Mouse (Mus musculus): ENCODE data around the gene Palld. TPM values are rescaled to one million over a fixed set of nuclear protein-coding genes. Genes with fewer than 3 reads are reported as not detected.

Gene Palld
- polyA plus RNA-seq, 1 experiment from 2014 or later = 83.1 TPM

GRCm38 (mm10) chr8:61470213-61470612, 432.3 kb downstream of the Palld start:
- no peaks in the 10 kb centered on the region for H3K9me3 ChIP-seq (replicated peaks; ENCODE audit: control insufficient read depth, low read length)
- 86% methylated on average over 4 of the region's 4 CpGs for WGBS
- H3K27ac ChIP-seq (ENCODE audit: low read length) = no peak overlapping the region
- no peak overlapping the region for H3K4me3 ChIP-seq (replicated peaks; ENCODE audit: low read length)
- H3K4me2 ChIP-seq (ENCODE audit: low read depth, low read length) = no peak overlapping the region
- no peak overlapping the region for H3K9ac ChIP-seq (ENCODE audit: low read length)
- H3K4me1 ChIP-seq (ENCODE audit: control insufficient read depth, insufficient read depth, low read length) = peaks cover 3% of the 10 kb centered on the region; the same call in 1 of the 2 replicates
- ATAC-seq (ENCODE audit: insufficient read depth, low FRiP score) = no peak
- no peaks in the 10 kb centered on the region for H3K27me3 ChIP-seq (ENCODE audit: control insufficient read depth, insufficient read depth, low read length)
- no peaks in the 10 kb centered on the region for H3K36me3 ChIP-seq (ENCODE audit: control insufficient read depth, insufficient read depth, low read length)

DNA sequence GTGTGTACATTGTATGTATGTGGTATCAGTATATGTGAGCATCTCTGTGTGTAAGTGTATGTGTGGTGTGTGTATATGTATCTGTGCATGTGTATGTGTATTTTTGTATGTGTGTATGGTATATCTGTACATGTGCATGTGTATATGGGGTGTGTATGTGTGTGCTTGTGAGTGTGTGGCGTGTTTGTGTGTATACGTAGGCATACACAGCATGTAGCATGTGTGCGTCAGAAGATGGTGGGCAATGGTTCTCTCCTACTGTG, 435.0 kb downstream of the Palld start:
- Histone ChIP-seq H3K4me3 (replicated peaks; ENCODE audit: low read length) (no peak overlapping the region), H3K4me1 (ENCODE audit: control insufficient read depth, insufficient read depth, low read length) (peaks cover 3% of the 10 kb centered on the region; the same call in 1 of the 2 replicates), H3K27ac (ENCODE audit: low read length) (no peak overlapping the region), H3K27me3 (ENCODE audit: control insufficient read depth, insufficient read depth, low read length) (no peaks in the 10 kb centered on the region), H3K4me2 (ENCODE audit: low read depth, low read length) (no peak overlapping the region), H3K9me3 (replicated peaks; ENCODE audit: control insufficient read depth, low read length) (no peaks in the 10 kb centered on the region), H3K9ac (ENCODE audit: low read length) (no peak overlapping the region), H3K36me3 (ENCODE audit: control insufficient read depth, insufficient read depth, low read length) (no peaks in the 10 kb centered on the region)
- no peak for ATAC-seq (ENCODE audit: insufficient read depth, low FRiP score)
- WGBS = 94% methylated on average over 3 of the region's 3 CpGs

DNA sequence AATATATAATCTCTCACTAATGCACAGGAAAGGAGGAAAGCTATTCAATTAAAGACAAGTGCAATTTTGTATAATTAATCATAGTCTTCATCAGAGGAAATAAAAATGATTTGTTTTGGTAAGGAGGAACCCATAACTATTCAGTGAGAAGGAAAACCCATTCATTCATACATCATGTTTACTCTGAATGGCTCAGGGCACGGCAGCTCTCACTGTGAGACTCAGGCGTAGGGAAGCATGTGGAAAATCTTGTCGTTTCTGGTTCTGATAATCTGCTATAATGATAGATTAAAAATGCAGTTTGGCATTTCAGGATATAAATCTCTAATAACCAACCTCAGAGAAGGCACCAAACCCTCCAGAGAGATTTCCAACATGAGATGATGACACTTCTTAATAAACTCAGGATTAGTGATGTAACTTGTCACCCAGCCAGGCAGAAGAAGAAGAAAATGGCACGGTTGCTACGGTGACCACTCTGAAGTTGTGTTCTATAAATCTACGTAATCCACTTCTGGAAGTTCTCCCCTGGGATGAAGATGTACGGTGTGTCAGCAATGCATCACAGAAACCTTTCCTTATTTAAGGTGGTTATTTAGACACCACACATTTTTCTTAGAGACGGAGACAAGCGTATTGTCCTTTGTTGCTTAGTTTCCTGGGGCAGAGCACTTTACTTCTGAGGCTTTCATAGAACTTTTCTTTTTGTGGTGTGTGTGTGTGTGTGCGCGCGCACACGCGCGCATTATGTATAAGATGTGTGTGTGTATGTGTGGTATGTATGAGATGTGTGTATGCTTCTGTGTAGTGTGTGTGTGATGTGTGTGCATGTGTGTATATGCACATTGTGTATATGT, 435.6 kb downstream of the Palld start:
- no peaks in the 10 kb centered on the region for H3K36me3 ChIP-seq (ENCODE audit: control insufficient read depth, insufficient read depth, low read length)
- H3K4me3 ChIP-seq (replicated peaks; ENCODE audit: low read length) = no peak overlapping the region
- H3K4me1 ChIP-seq (ENCODE audit: control insufficient read depth, insufficient read depth, low read length) = peaks cover 3% of the 10 kb centered on the region; the same call in 1 of the 2 replicates
- no peak overlapping the region for H3K27ac ChIP-seq (ENCODE audit: low read length)
- H3K9ac ChIP-seq (ENCODE audit: low read length) = no peak overlapping the region
- no peak for ATAC-seq (ENCODE audit: insufficient read depth, low FRiP score)
- H3K9me3 ChIP-seq (replicated peaks; ENCODE audit: control insufficient read depth, low read length) = no peaks in the 10 kb centered on the region
- H3K4me2 ChIP-seq (ENCODE audit: low read depth, low read length) = no peak overlapping the region
- H3K27me3 ChIP-seq (ENCODE audit: control insufficient read depth, insufficient read depth, low read length) = no peaks in the 10 kb centered on the region
- 72% methylated on average over 15 of the region's 15 CpGs for WGBS

GRCm38 (mm10) chr8:61464393-61464792, 438.1 kb downstream of the Palld start:
- no peak overlapping the region for H3K9ac ChIP-seq (ENCODE audit: low read length)
- no peak for ATAC-seq (ENCODE audit: insufficient read depth, low FRiP score)
- no peak overlapping the region for H3K4me3 ChIP-seq (replicated peaks; ENCODE audit: low read length)
- H3K27ac ChIP-seq (ENCODE audit: low read length) = no peak overlapping the region
- peaks cover 3% of the 10 kb centered on the region; the same call in 1 of the 2 replicates for H3K4me1 ChIP-seq (ENCODE audit: control insufficient read depth, insufficient read depth, low read length)
- 73% methylated on average over 2 of the region's 2 CpGs for WGBS
- no peak overlapping the region for H3K4me2 ChIP-seq (ENCODE audit: low read depth, low read length)
- no peaks in the 10 kb centered on the region for H3K27me3 ChIP-seq (ENCODE audit: control insufficient read depth, insufficient read depth, low read length)
- H3K36me3 ChIP-seq (ENCODE audit: control insufficient read depth, insufficient read depth, low read length) = no peaks in the 10 kb centered on the region
- no peaks in the 10 kb centered on the region for H3K9me3 ChIP-seq (replicated peaks; ENCODE audit: control insufficient read depth, low read length)

GRCm38 (mm10) chr8:61462221-61462620, 440.3 kb downstream of the Palld start:
- WGBS = 79% methylated on average over 5 of the region's 5 CpGs
- Histone ChIP-seq H3K9ac (ENCODE audit: low read length) (no peak overlapping the region), H3K4me2 (ENCODE audit: low read depth, low read length) (no peak overlapping the region), H3K4me3 (replicated peaks; ENCODE audit: low read length) (no peak overlapping the region), H3K9me3 (replicated peaks; ENCODE audit: control insufficient read depth, low read length) (no peaks in the 10 kb centered on the region), H3K36me3 (ENCODE audit: control insufficient read depth, insufficient read depth, low read length) (no peaks in the 10 kb centered on the region), H3K4me1 (ENCODE audit: control insufficient read depth, insufficient read depth, low read length) (no peaks in the 10 kb centered on the region), H3K27me3 (ENCODE audit: control insufficient read depth, insufficient read depth, low read length) (no peaks in the 10 kb centered on the region), H3K27ac (ENCODE audit: low read length) (no peak overlapping the region)
- no peak for ATAC-seq (ENCODE audit: insufficient read depth, low FRiP score)

Other genes with a start within 250 kb of the Palld start
- 0.97 and 1.9 TPM in 2 replicates for gene Ddx60, start 25.4 kb upstream of the Palld start, polyA plus RNA-seq (2015; fragmentation: Nextera tagmentation; extraction: Ambion mirVana)
- 161 and 190 TPM in 2 replicates for gene Anxa10, start 220.5 kb upstream of the Palld start, polyA plus RNA-seq (2015; fragmentation: Nextera tagmentation; extraction: Ambion mirVana)

All from stomach, embryonic 16.5 days (tissue).